Mouse (Mus musculus) heart, postnatal 25 days (tissue): Measurements from ENCODE around the gene Slc22a3. TPM values are rescaled to one million over a fixed set of nuclear protein-coding genes. Genes with fewer than 3 reads are reported as not detected.

Experiments used
- DNase-seq: peaks from one replicate; pipeline ENCODE4 v3.0.0; 2022; ENCODE audit warnings: low spot score
- intact Hi-C: fragments of 180-260 bp; cut with DNase I; formaldehyde crosslinking; loops from one replicate; pipeline ENCODE4 v1.15.1; 2025
- total RNA-seq, 2 experiments: library from RNA; stranded (reverse); gene quantifications; 2 replicates each; pipeline ENCODE4 v1.2.3; 2021

Gene Slc22a3
- total RNA-seq, result 1 to 10 TPM; 5.6 to 7.0 TPM

GRCm38 (mm10) chr17:12507654-12508204 lies at the start of gene Slc22a3:
Gene Slc22a3 (minus strand): TSS chr17:12507704.
- intact Hi-C loops, result no loop called here
- DNase-seq, result no peak

- intact Hi-C loops, result loop anchor here (1.0 to 5.0 kb wide), 4 partner anchors 82 to 276 kb away; no protein-coding TSS in a partner anchor
- DNase-seq, result peak; percentile 19
Observed at GRCm38 (mm10) chr17:12534353-12535145, 27.0 kb upstream of the Slc22a3 start.

- intact Hi-C loops, result loop anchor here (5.0 kb wide), 1 partner anchor 80 kb away; no protein-coding TSS in a partner anchor
- peak; percentile 4 for DNase-seq
Observed at GRCm38 (mm10) chr17:12532115-12532514, 24.6 kb upstream of the Slc22a3 start.

DNA sequence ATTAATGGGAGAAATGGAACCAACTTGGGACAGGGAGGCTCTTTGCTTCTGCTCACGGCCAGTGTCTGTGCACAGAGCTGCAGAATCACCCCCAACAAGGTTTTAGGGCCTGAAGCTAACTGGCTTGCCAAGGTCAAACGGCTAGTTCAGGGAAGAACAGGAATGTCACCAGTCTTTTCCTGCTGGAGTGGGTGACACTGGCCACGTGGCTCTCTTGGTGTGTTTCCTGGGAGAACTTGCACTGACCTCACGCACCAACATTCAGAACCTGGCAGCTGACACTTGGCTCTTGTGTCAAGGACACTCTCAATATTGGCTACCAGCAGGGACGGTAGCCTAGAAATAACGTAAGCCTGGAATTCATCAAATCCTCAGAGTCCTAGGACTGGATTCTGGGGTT lies 22.6 kb upstream of the Slc22a3 start:
- DNase-seq, result no peak
- intact Hi-C loops, result loop anchor here (5.0 kb wide), 1 partner anchor 78 kb away; no protein-coding TSS in a partner anchor

- intact Hi-C loops, result no loop called here
- DNase-seq, result no peak
Observed at GRCm38 (mm10) chr17:12529384-12529985, 22.0 kb upstream of the Slc22a3 start.

DNA sequence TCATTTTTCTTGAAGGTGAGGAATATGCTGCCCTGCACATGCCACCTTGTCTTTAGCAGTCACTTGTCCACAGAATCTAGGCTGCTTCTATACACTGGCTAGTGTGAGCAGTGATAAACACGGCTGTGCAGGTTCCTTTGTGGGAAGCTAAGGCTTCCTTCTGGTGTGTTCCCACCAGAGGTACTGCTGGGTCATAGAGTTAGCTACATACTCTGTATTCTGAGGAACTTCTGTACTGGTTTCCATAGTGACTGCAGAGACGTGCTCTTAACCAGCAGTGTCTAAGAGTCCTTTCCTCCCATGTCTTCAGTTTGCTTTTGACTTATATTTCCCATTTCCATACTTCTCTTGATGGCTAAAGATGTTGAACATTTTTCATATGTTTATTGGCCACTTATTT lies 11.6 kb upstream of the Slc22a3 start:
- no peak for DNase-seq
- intact Hi-C loops, result no loop called here

GRCm38 (mm10) chr17:12518194-12518593 lies 10.7 kb upstream of the Slc22a3 start:
- DNase-seq, result no peak
- intact Hi-C loops, result no loop called here

DNA sequence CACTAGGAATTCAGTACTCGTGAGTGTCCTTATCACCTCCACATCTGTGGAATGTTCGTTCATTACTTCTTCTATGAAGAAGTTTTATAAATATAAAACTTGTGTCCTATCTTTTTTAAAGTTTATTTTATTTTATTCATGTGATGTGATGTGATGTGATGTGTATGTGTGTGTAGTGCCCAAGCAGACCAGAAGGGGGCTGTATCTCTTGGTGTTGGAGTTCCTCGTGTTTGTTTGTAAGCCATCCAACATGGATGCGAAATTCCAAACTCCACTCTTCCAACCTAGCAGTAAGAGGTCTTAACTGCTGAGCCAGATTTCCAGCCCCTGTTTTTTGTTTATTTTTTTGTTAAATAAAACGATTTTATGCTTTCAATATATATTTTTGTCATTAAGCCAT lies 6.5 kb upstream of the Slc22a3 start:
- no peak for DNase-seq
- intact Hi-C loops, result no loop called here

DNA sequence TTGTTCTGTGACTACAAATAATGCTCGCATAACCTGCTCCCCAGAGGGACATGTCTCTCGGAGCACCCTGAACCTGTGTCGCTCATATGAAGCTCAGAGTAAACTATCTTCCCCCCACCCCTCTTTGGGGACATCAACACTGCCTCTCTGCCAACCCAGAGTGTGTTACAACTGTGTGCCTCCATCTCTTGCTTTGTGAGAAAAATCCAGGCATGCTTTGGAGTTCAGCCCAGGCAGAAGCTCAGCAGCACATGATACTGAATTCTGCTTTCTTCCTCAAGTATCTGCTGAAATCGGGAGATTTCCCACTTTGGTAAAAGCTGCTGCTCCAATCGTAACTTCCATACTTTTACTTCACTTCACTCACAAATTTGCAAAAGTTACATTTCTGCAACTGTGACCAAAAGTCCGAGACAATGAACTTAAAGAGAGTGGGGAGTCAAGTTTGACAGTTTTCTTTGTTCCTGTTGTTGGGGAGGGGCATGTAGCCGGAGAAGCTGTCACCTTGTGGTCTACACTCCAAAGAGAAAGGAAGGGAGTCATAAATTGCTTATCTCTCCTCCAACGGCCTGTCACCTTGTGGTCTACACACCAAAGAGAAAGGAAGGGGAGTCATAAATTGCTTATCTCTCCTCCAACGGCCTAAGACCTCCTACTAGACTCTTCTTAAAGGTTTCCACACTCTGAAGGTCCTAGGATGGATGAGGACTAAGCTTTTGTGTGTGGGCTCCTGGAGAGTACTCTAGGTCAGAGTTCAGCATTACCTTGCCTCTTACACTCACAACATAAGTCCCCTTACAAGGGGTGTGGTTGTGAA lies 5.8 kb upstream of the Slc22a3 start:
- intact Hi-C loops, result no loop called here
- no peak for DNase-seq

- no peak for DNase-seq
- intact Hi-C loops, result no loop called here
Observed at GRCm38 (mm10) chr17:12511193-12511592, 3.7 kb upstream of the Slc22a3 start.

DNA sequence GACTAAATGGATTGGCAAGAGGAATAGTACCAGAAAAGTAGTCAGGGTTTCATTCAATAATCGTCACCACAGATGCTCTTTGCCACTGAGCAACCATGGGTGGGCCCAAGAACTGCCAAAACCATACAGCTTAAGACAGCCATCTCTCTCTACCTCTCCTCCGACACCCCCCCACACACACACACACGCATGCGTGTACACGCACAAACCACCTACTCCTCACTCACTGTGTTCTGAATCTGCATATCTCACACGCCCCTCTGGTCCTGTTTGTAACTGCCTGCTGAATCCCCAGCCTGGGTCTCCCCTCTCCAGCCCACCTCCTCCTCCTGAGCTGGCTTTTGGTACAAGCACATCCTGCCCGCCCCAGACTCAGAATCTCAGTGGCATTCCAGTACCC lies 872 bp upstream of the Slc22a3 start:
- intact Hi-C loops, result no loop called here
- DNase-seq, result no peak

DNA sequence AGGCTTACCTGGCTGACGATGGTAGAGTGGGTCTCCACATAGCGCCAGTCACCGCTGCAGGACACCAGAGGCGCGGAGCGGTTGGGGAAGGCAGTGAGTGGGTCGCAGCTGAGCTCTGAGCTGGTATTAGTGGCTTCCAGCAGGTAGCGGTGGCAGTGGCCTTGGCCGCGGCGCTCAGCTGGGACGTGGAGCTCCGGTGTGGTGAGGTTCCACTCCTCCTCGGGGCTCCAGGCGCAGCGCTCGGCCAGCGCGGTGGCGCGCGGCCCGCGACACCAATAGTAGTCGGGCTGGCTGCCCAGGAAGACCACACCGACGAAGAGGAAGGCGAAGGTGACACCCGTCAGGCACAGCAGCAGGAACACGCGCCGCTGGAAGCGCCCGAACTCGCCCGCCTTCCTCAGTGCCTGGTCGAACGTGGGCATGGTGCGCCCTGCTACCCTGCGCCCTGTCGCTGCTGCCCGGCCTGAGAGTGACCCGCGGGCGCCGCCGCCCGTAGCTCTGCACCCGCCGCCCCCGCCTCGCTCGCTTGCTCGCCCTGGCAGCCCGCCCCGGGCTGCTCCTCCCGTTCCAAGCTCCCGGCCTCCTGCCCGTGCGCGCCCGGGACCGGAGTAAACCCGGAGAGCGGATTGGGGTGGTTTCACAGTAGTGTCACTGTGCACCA lies 471 bp downstream of the Slc22a3 start:
- no peak for DNase-seq
- intact Hi-C loops, result no loop called here

GRCm38 (mm10) chr17:12505708-12506107 lies 1.8 kb downstream of the Slc22a3 start:
- intact Hi-C loops, result no loop called here
- no peak for DNase-seq

DNA sequence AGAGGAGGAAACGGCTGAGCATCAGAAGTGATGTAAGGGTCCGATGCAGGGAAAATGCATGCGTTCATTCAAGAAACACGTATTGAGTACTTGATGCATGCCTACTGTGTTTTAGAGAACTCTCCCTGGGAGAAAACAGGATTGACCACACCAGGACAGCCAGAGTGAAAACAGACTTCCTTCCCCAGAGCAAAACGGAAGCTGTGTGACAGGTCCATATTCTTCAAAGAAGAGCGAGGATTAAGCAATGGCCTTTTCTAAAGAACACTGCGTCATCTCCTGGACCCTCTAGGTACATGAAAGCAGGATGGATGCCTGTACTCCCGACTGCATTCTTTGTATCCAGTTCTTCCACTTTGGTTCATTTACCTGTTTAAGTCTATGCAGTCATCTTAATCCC lies 8.1 kb downstream of the Slc22a3 start:
- intact Hi-C loops, result no loop called here
- DNase-seq, result no peak

- DNase-seq, result no peak
- intact Hi-C loops, result no loop called here
Observed at GRCm38 (mm10) chr17:12495558-12495957, 11.9 kb downstream of the Slc22a3 start.

- no peak for DNase-seq
- intact Hi-C loops, result no loop called here
Observed at GRCm38 (mm10) chr17:12491591-12491990, 15.9 kb downstream of the Slc22a3 start.

DNA sequence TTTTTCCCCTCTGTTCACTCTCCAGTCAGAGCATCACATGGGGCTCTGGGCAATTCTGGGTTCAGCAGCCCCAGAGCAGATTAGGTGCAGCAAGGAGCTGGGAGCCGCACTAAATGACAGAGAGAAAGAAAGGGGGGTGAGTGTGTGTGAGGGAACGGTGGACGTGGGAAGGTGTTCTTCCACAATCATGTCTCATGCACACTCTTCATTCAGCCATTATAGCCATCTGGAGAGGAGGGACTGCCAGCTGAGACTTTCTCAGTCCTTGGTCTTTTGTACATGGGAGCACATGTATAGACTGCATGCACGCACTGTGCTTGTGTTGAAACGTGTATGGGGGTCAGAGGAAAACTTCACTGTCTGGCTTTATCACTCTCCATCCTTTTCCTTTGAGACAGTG lies 17.6 kb downstream of the Slc22a3 start:
- intact Hi-C loops, result no loop called here
- no peak for DNase-seq

- DNase-seq, result no peak
- intact Hi-C loops, result no loop called here
Observed at GRCm38 (mm10) chr17:12485657-12486056, 21.8 kb downstream of the Slc22a3 start.

DNA sequence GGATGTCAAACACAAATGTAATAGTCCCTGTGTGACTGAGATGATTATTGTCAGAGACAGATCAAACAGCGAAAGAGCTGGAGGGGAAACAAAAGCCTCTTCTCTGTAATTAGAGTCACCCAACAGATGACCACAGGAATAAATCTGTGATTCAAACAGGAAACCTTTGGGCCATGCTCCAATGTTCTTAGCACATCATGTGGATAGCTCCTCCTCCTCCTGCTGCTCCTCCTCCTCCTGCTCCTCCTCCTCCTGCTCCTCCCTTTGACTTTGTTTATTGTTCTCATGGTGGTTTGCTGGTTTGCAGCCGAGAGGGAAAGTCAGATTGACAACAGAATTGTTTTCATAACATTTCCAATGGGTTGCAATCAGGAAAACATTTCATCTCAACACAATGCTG lies 28.1 kb downstream of the Slc22a3 start:
- intact Hi-C loops, result no loop called here
- DNase-seq, result no peak
